Mouse (Mus musculus): Measurements from ENCODE around the gene Asic2.

The Asic2 gene

GRCm38 (mm10) chr11:80853014-80853413, 1115.2 kb downstream of the Asic2 start:
- in situ Hi-C loops (cut with MboI; ENCODE audit: low pct_unique_long_range_greater_than_20kb in 1 of 2, low sequenced_read_pairs in 2 of 2, unreplicated experiment in 1 of 2): no loop called here

- in situ Hi-C loops (cut with MboI; ENCODE audit: low pct_unique_long_range_greater_than_20kb in 1 of 2, low sequenced_read_pairs in 2 of 2, unreplicated experiment in 1 of 2): no loop called here
These were observed 1116.4 kb downstream of the Asic2 start for GRCm38 (mm10) chr11:80851859-80852258.

- in situ Hi-C loops (cut with MboI; ENCODE audit: low pct_unique_long_range_greater_than_20kb in 1 of 2, low sequenced_read_pairs in 2 of 2, unreplicated experiment in 1 of 2): no loop called here
These were observed 1120.1 kb downstream of the Asic2 start for GRCm38 (mm10) chr11:80848131-80848530.

GRCm38 (mm10) chr11:80846115-80846514, 1122.1 kb downstream of the Asic2 start:
- in situ Hi-C loops (cut with MboI; ENCODE audit: low pct_unique_long_range_greater_than_20kb in 1 of 2, low sequenced_read_pairs in 2 of 2, unreplicated experiment in 1 of 2): no loop called here

- in situ Hi-C loops (cut with MboI; ENCODE audit: low pct_unique_long_range_greater_than_20kb in 1 of 2, low sequenced_read_pairs in 2 of 2, unreplicated experiment in 1 of 2): no loop called here
These were observed 1122.8 kb downstream of the Asic2 start for GRCm38 (mm10) chr11:80845486-80845885.

- in situ Hi-C loops (cut with MboI; ENCODE audit: low pct_unique_long_range_greater_than_20kb in 1 of 2, low sequenced_read_pairs in 2 of 2, unreplicated experiment in 1 of 2): no loop called here
These were observed 1124.8 kb downstream of the Asic2 start for GRCm38 (mm10) chr11:80843435-80843834.

- in situ Hi-C loops (cut with MboI; ENCODE audit: low pct_unique_long_range_greater_than_20kb in 1 of 2, low sequenced_read_pairs in 2 of 2, unreplicated experiment in 1 of 2): no loop called here
These were observed 1129.5 kb downstream of the Asic2 start for GRCm38 (mm10) chr11:80838724-80839123.

GRCm38 (mm10) chr11:80835841-80836240, 1132.4 kb downstream of the Asic2 start:
- in situ Hi-C loops (cut with MboI; ENCODE audit: low pct_unique_long_range_greater_than_20kb in 1 of 2, low sequenced_read_pairs in 2 of 2, unreplicated experiment in 1 of 2): no loop called here

- in situ Hi-C loops (cut with MboI; ENCODE audit: low pct_unique_long_range_greater_than_20kb in 1 of 2, low sequenced_read_pairs in 2 of 2, unreplicated experiment in 1 of 2): no loop called here
These were observed 1132.9 kb downstream of the Asic2 start for GRCm38 (mm10) chr11:80835395-80835794.

Data from mouse embryonic stem cell (cell line).